Mouse (Mus musculus) left cerebral cortex, adult 9 months (tissue): ENCODE data around the gene Fut8.
"Not testable (repeated sequence)": the region's sequence is repeated elsewhere in the genome, so short reads cannot be mapped to it uniquely, and the experiment has no call there.

ENCODE experiments used
- DNase-seq, 2 experiments: peaks; one replicate each; pipeline ENCODE4 v3.0.0; 2022; ENCODE audit warnings: low spot score in 2 of 2

The Fut8 gene

DNA sequence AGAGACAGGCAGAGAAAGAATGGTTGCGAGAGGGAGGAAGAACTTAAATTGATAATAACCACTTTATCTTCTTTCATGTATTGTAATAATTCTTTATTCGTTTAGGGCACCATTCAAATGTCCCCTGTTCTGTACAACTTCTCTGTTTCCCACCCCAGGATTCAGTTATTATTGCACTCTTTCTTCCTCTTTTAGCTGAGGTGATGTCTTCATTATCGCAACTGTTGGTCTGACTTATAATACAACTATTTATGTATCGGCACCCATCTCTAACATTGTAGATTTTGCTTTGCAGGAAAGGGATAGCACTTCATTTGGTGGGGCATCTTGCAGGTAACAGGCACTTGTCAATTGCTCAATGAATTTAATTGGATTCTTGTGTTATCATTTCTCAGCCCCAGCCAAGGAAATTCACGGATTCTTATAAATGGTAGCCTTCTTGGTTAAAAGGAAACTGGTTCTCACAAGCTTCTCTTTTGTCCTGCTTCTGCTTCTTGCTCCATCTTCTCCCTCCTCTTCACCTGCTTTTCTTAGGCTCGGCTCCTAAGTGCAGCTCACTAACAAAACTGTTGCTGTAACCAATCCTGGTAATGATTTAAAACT is 15.6 kb upstream of the Fut8 start:
- no peak for DNase-seq

DNA sequence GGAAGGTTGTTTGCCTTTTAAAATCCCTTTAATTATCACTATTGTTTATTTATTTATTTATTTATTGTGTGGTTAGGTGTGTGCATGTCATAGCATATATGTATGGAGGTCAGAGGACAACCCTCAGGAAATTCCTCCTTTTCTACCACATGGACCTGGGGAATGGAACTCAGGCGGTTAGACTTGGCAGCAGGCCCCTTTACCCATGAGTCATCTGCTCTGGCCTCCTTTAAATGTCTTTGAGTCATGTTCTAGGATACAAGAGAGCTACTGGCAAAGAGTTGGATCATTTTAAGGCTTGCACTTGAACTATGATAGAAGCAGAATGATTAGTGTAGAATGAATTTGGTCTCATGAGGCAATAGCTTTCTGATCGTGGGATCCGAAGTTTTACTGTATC is 14.3 kb upstream of the Fut8 start:
- DNase-seq: peak in 1 of 2 experiments; percentile 19

- DNase-seq: peak in 1 of 2 experiments; percentile 22
Measured at GRCm38 (mm10) chr12:77224121-77224520, 13.8 kb upstream of the Fut8 start.

- no peak for DNase-seq
Measured at GRCm38 (mm10) chr12:77224891-77225290, 13.0 kb upstream of the Fut8 start.

DNA sequence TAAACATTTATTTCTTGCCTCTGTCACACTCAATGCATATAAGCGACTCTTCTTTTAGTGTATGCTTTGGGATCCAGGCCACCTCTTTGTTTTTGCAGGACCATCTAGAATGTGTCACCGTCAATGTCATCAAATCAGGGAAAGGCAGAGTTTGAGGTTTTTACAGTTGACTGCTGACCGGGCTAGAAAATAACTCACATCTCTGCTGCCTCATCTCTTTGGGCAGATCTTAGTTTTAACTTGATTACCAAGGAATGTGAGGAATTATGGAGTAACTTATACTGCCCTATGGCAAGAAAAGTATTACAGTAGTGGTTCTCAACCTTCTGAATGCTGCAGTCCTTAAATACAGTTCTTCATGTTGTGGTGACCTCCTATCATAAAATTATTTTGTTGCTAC is 12.2 kb upstream of the Fut8 start:
- no peak for DNase-seq

- DNase-seq: no peak
Measured at GRCm38 (mm10) chr12:77235958-77236357, 2.0 kb upstream of the Fut8 start.

DNA sequence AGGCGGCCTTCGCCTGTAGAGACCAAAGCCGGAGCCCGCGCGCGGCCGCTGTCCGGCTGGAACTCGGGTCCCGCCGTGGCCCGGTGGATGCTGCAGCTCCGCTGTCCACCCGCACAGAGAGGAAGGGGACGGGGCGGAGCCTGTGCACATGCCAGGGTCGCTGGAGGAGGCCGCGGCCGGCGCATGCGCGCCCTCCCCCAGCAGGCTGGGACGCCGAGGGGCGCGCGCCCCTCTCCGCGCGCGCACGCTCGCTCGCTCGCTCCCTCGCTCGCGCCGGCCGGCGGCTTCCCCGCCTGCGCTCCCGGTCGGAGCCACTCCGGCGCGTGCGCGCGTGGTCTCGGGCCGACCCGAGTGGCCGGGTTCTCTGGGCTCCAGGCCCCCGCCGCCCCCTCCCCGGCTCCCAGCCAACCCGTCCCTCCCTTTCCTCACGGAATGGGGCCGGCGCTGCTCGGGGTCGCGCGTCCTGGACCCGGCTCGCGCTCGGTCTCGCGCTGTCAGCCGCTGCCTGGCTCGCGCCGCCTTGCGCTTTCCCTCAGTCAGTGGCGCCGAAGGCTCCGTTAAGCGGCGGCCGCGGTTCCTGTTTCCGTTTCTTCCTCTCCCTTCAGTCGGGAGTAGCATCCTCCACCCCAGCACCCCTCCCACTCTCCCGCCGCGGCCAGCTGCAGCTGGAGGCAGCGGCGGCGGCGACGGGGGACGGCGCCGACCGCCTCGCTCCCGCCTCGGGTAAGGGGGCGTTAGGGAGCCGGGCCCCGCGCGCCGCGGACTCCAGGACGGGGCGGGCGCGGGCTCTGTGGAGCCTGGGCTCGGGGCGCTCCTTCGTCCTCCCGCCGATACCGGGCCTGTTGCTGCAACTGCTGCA is 835 bp downstream of the Fut8 start:
- DNase-seq: peak; percentile 67 to 90

DNA sequence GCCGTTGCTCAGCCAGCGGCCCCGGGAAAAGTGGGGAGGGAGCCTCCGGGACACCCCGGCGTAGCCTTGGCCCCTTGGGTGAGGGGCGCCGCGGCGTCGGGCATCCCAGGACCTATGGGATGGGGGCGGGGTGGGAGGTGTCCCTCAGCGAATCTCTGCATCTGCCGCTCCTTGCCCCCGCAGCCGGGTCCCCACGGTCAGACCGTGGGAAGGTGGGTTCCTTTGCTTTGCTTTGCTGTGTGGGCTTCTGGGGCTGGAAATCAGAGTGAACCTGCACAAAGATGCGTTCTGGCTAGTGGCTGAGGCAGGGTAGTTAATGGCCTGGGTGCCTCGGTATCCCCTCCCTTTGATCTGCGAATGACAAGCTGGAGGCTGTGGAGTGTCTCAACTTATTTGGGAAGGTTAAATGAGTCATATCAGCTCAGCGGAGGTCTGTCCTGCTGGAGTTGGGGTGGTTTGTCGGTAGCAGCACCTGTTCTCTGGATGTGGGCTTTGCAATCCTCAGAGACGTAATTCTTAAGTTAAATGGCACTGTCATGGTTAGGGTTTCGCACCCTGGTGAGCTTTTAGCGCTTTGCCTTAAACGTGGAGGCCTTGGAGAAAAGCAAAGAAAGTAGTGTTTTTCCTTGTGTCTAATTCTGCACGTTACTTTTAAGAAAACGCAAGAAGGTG is 1.6 kb downstream of the Fut8 start:
- DNase-seq: peak in 1 of 2 experiments; percentile 28

- no peak for DNase-seq
Measured at GRCm38 (mm10) chr12:77240372-77240771, 2.4 kb downstream of the Fut8 start.

- no peak for DNase-seq
Measured at GRCm38 (mm10) chr12:77240839-77241238, 2.9 kb downstream of the Fut8 start.

DNA sequence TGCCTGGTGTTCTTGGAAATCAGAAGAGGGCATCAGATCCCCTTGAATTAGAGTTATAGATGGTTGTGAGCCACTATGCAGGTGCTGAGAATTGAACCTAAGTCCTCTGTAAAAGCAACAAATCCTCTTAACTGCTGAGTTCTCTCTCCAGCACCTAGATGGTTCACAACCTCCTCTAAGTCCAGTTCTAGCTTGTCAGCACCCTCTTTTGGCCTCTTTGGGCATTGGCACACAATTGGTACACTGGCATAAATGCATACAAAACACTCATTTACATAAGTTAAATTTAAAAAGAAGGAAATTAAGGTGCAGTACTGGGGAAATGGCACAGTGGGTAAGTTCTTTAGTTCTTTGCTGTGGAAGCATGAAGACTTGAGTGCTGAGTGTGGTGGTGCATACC is 24.7 kb downstream of the Fut8 start:
- DNase-seq: no peak

GRCm38 (mm10) chr12:77263816-77264215 is 25.9 kb downstream of the Fut8 start:
- no peak for DNase-seq

DNA sequence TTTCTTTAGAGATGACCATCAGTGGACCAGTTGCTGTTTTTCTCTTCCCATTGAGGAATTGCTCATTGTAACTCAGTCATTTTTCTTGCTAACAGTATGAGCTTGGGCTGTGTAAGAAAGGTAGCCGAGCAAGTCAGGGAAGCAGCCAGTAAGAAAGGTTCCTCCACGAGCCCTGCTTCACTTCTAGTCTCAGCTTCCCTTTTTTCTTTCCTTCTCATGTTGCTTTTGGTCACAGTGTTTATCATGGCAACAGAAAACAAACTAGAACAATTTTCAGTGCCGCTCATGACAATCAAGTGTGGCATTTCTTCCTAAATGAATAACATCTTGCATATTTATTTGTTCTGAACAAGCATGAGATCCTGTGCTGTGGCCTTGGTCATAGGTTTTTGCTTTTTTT is 32.8 kb downstream of the Fut8 start:
- no peak for DNase-seq

DNA sequence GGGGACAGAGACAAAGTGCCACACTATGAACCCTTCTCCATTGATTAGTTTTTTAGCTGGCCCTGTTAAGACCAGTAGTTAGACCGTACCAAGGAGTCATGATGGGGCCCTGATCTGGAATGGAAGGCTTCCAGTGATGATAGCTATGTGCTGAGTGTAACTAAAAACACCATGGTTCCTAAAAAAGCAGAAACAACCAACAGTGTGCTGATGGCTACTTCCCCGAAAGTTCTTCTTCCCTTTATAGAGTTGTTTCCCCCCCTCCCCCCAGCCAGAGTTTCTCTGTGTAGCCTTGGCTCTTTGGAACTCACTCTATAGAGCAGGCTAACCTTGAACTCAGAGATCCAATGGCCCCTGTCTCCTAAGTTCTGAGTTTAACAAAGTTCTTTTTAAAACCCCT is 50.6 kb downstream of the Fut8 start:
- DNase-seq: no peak

DNA sequence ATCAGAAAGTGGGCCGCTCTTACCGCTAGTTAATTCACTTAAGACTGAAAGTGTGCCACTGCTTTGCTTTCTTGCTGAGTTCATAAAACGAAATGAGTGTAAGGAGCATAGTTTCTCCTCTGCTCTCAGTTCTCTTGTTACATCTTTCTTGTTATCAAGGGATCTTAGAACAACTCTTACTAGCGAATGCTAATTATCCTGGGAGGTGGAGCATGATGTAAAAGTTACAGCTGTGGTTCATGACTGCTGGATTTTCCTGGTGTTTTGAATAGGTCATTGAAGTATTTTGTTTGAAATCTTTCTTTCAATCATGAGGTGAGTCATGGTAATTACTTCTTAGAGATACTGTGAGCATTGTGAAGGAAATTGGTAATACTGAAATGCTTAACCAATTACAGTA is 53.1 kb downstream of the Fut8 start:
- no peak for DNase-seq

GRCm38 (mm10) chr12:77291864-77292263 is 53.9 kb downstream of the Fut8 start:
- not testable (repeated sequence) for DNase-seq

GRCm38 (mm10) chr12:77292375-77293258 is 54.7 kb downstream of the Fut8 start:
- no peak for DNase-seq

GRCm38 (mm10) chr12:77296119-77296518 is 58.2 kb downstream of the Fut8 start:
- DNase-seq: no peak

- DNase-seq: no peak
Measured at GRCm38 (mm10) chr12:77297114-77297513, 59.2 kb downstream of the Fut8 start.

DNA sequence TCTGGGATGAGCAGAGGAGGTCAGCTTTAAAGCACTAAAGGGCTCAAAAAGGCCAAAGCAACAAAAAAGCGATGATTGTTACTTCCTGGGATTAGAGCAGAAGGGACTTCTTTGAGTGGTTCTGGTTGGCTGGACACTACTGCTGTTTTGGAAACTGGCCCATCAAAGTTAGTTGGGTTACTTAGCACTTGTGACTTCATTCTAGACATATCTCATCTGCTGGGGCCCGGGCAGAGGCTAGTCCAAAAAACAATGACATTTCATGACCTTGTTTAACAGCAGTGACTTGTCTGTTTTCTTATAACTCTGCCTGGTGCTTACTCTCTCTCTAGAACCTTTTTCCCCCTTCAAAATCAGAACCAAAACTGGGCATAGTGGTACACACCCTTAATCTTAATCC is 59.9 kb downstream of the Fut8 start:
- DNase-seq: no peak

DNA sequence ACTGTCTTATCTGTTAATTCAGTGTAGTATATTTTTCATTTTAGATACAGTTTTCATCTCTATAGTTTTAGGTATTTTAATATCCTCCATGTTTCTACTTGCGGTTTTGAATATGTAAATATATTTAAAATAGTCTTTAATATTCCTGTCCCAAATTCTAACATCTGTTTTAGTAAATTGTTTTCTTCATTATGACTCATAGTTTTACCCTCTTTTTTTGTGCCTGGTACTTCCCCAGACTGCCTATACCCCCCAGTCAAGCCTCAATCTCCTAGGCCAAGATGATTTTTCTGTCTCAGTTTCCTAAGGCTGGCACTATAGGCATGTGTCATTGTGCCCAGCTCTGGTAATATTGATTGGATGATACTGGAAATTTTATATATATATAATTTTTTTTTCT is 64.1 kb downstream of the Fut8 start:
- no peak for DNase-seq

DNA sequence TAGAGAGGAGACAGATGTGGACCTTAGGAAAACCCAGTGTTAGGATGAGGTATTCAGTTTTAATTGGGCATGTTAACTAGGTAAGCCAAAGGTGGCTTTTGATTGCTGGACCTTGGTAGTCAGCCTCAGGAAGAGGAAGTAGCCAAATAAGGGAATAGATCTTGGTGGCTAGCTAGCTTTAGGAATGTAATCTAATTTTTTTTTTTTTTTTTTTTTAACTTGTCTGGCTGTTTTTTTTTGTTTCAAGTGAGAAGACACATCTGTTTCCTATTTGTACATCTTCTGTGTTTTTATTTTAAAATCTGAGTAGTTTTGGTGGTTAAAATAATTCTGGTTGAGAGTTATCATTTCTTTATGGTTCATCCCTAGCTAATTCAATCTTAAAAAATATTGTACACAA is 65.4 kb downstream of the Fut8 start:
- no peak for DNase-seq
